Mouse (Mus musculus) midbrain, embryonic 11.5 days (tissue): ENCODE measurements around the gene Ankzf1. TPM values are rescaled to one million over a fixed set of nuclear protein-coding genes. Genes with fewer than 3 reads are reported as not detected.

ENCODE experiments used
- ATAC-seq: fragments of 200-750 bp; cut with Nextera tagmentation; 2 replicates; pipeline ENCODE4 v1.8.0; 2017; ENCODE audit warnings: moderate TSS enrichment, moderate library complexity; ENCODE audit not compliant: low FRiP score
- DNase-seq: peaks from one replicate; pipeline ENCODE4 v3.0.0; 2015; ENCODE audit warnings: low spot score; ENCODE audit errors: missing footprints
- H3K27ac ChIP-seq: fragments of 300-500 bp; sonication (generic); 2 replicates; pipeline ENCODE4 v1.5.1; 2014; ENCODE audit warnings: low read depth, low read length
- H3K27me3 ChIP-seq: fragments of 300-500 bp; sonication (generic); 2 replicates; pipeline ENCODE4 v1.6.1; 2014; ENCODE audit warnings: mild to moderate bottlenecking, low read length, moderate library complexity, mixed read lengths; ENCODE audit not compliant: control insufficient read depth, insufficient read depth
- H3K36me3 ChIP-seq: fragments of 300-500 bp; sonication (generic); 2 replicates; pipeline ENCODE4 v1.6.1; 2014; ENCODE audit warnings: mild to moderate bottlenecking, low read length, moderate library complexity, mixed read lengths; ENCODE audit not compliant: control insufficient read depth, insufficient read depth
- H3K4me1 ChIP-seq: fragments of 300-500 bp; sonication (generic); 2 replicates; pipeline ENCODE4 v1.6.1; 2014; ENCODE audit warnings: low read length; ENCODE audit not compliant: control insufficient read depth, insufficient read depth
- H3K4me2 ChIP-seq: fragments of 300-500 bp; sonication (generic); 2 replicates; pipeline ENCODE4 v1.6.1; 2014; ENCODE audit warnings: mild to moderate bottlenecking, moderate library complexity
- H3K4me3 ChIP-seq: fragments of 300-500 bp; sonication (generic); 2 replicates; pipeline ENCODE4 v1.5.1; 2014; ENCODE audit warnings: low read depth, low read length
- H3K9ac ChIP-seq: fragments of 300-500 bp; sonication (generic); 2 replicates; pipeline ENCODE4 v1.6.1; 2014; ENCODE audit warnings: low read length
- H3K9me3 ChIP-seq: fragments of 300-500 bp; sonication (generic); 2 replicates; pipeline ENCODE4 v1.6.1; 2016; ENCODE audit warnings: low read length; ENCODE audit not compliant: control insufficient read depth
- WGBS: fragments of 180-500 bp; shearing (Covaris S2); extraction: QIAGEN DNeasy Blood & Tissue Kit; methylation state at CpG from one replicate; pipeline ENCODE4 v1.1.7; 2014; 5-methylcytosine and 5-hydroxymethylcytosine counted together
- polyA plus RNA-seq: library from polyadenylated mRNA; unstranded; fragments of >200 nt; fragmentation: Nextera tagmentation; extraction: Ambion mirVana; gene quantifications from 2 replicates; pipeline ENCODE4 v1.2.1, GENCODE M21; 2014

Ankzf1 gene
- polyA plus RNA-seq, 1 experiment from 2014 or later = 14.3 TPM

GRCm38 (mm10) chr1:75185495-75185894 is 6.5 kb upstream of the Ankzf1 start:
- no peak overlapping the region for H3K9ac ChIP-seq
- H3K4me3 ChIP-seq = no peak overlapping the region
- peaks cover 4% of the 10 kb centered on the region; the same call in 1 of the 2 replicates for H3K4me1 ChIP-seq
- H3K9me3 ChIP-seq = no peaks in the 10 kb centered on the region
- ATAC-seq = no peak
- peaks cover 11% of the 10 kb centered on the region for H3K36me3 ChIP-seq
- H3K27me3 ChIP-seq = no peaks in the 10 kb centered on the region
- 97% methylated on average over 11 of the region's 11 CpGs for WGBS
- DNase-seq = no peak
- H3K27ac ChIP-seq = no peak overlapping the region
- no peak overlapping the region for H3K4me2 ChIP-seq

GRCm38 (mm10) chr1:75187126-75187525 is 4.8 kb upstream of the Ankzf1 start:
- Histone ChIP-seq H3K9ac (no peak overlapping the region), H3K4me1 (peaks cover 8% of the 10 kb centered on the region; the same call in 1 of the 2 replicates), H3K36me3 (peaks cover 9% of the 10 kb centered on the region)

GRCm38 (mm10) chr1:75187914-75188483 is 4.0 kb upstream of the Ankzf1 start:
- ATAC-seq = no peak
- H3K27me3 ChIP-seq = no peaks in the 10 kb centered on the region
- no peak overlapping the region for H3K4me2 ChIP-seq
- 93% methylated on average over 2 of the region's 2 CpGs for WGBS
- no peak overlapping the region for H3K27ac ChIP-seq
- H3K9me3 ChIP-seq = no peaks in the 10 kb centered on the region
- DNase-seq = no peak
- H3K36me3 ChIP-seq = peaks cover 4% of the 10 kb centered on the region
- no peak overlapping the region for H3K9ac ChIP-seq
- H3K4me1 ChIP-seq = peaks cover 12% of the 10 kb centered on the region; the same call in 1 of the 2 replicates
- no peak overlapping the region for H3K4me3 ChIP-seq

More at GRCm38 (mm10) chr1:75187126-75187525, 4.8 kb upstream of the Ankzf1 start:
- Histone ChIP-seq H3K4me3 (no peak overlapping the region), H3K27ac (no peak overlapping the region), H3K27me3 (no peaks in the 10 kb centered on the region), H3K9me3 (no peaks in the 10 kb centered on the region), H3K4me2 (no peak overlapping the region)
- DNase-seq (no peak), ATAC-seq (no peak)

- H3K9ac ChIP-seq = no peak overlapping the region; the same call in 1 of the 2 replicates
- H3K4me3 ChIP-seq = no peak overlapping the region
- no peaks in the 10 kb centered on the region for H3K27me3 ChIP-seq
- peak overlapping the region; percentile 80 for H3K4me2 ChIP-seq
- peaks cover 15% of the 10 kb centered on the region; the same call in 1 of the 2 replicates for H3K4me1 ChIP-seq
- no peaks in the 10 kb centered on the region; the same call in none of the 2 replicates for H3K36me3 ChIP-seq
- no peak for DNase-seq
- no peak for ATAC-seq
- H3K9me3 ChIP-seq = no peaks in the 10 kb centered on the region
- no peak overlapping the region for H3K27ac ChIP-seq
- 66% methylated on average over 2 of the region's 2 CpGs for WGBS
These were observed 1.4 kb upstream of the Ankzf1 start for GRCm38 (mm10) chr1:75190577-75190976.

- Histone ChIP-seq H3K4me2 (peak overlapping the region; percentile 80), H3K9me3 (no peaks in the 10 kb centered on the region), H3K4me3 (peak overlapping the region; percentile 61), H3K36me3 (peaks cover 1% of the 10 kb centered on the region), H3K27me3 (no peaks in the 10 kb centered on the region), H3K27ac (peak overlapping the region; percentile 75), H3K4me1 (peaks cover 15% of the 10 kb centered on the region; the same call in 1 of the 2 replicates), H3K9ac (peak overlapping the region; percentile 86)
- WGBS = 48% methylated on average over 5 of the region's 5 CpGs
- no peak for ATAC-seq
- DNase-seq = no peak
These were observed 711 bp upstream of the Ankzf1 start for GRCm38 (mm10) chr1:75191258-75191621.

GRCm38 (mm10) chr1:75192452-75192851 is 501 bp downstream of the Ankzf1 start:
- under 1% methylated on average over 19 of the region's 19 CpGs for WGBS
- Histone ChIP-seq H3K4me2 (peak overlapping the region; percentile 99), H3K9me3 (no peaks in the 10 kb centered on the region), H3K36me3 (peaks cover 8% of the 10 kb centered on the region), H3K4me3 (peak overlapping the region; percentile 61), H3K27me3 (no peaks in the 10 kb centered on the region), H3K9ac (peak overlapping the region; percentile 86), H3K27ac (peak overlapping the region; percentile 44; the same call in 1 of the 2 replicates), H3K4me1 (peaks cover 15% of the 10 kb centered on the region; the same call in 1 of the 2 replicates)
- ATAC-seq (no peak), DNase-seq (peak; percentile 85)

- Histone ChIP-seq H3K4me2 (no peak overlapping the region), H3K27me3 (no peaks in the 10 kb centered on the region), H3K27ac (no peak overlapping the region), H3K9me3 (no peaks in the 10 kb centered on the region), H3K9ac (no peak overlapping the region), H3K36me3 (peaks cover 13% of the 10 kb centered on the region), H3K4me3 (no peak overlapping the region), H3K4me1 (no peaks in the 10 kb centered on the region)
- 94% methylated on average over 1 of the region's 1 CpGs for WGBS
- no peak for DNase-seq
- no peak for ATAC-seq
These were observed 9.3 kb downstream of the Ankzf1 start for GRCm38 (mm10) chr1:75201236-75201635.

- Histone ChIP-seq H3K9me3 (no peaks in the 10 kb centered on the region), H3K4me3 (peak overlapping the region; percentile 30), H3K27me3 (peaks cover 2% of the 10 kb centered on the region; the same call in 1 of the 2 replicates), H3K9ac (peak overlapping the region; percentile 62), H3K36me3 (no peaks in the 10 kb centered on the region; the same call in 1 of the 2 replicates), H3K4me1 (peaks cover 20% of the 10 kb centered on the region), H3K27ac (no peak overlapping the region), H3K4me2 (peak overlapping the region; percentile 59)
- ATAC-seq (no peak), DNase-seq (no peak)
- 14% methylated on average over 34 of the region's 34 CpGs for WGBS
These were observed 17.2 kb downstream of the Ankzf1 start for GRCm38 (mm10) chr1:75208967-75209678.
